Mouse (Mus musculus) liver, adult 2 months (tissue): ENCODE results near the gene Galt. TPM values are rescaled to one million over a fixed set of nuclear protein-coding genes. Genes with fewer than 3 reads are reported as not detected.
A peak's percentile ranks its signal among the peaks of the same experiment; 100 is the strongest.

Experiments used
- DNase-seq: peaks from one replicate; pipeline ENCODE4 v3.0.0-alpha.2; 2011; ENCODE audit warnings: low read depth, low spot score; ENCODE audit errors: extremely low read depth
- H3K27ac ChIP-seq: fragments of 200-500 bp; replicated peaks from 2 replicates; pipeline ENCODE4 v1.5.1; 2012; ENCODE audit warnings: low read depth, mild to moderate bottlenecking, control low read depth, inconsistent platforms, low read length; ENCODE audit not compliant: insufficient read depth
- H3K27me3 ChIP-seq: fragments of 200-500 bp; 2 replicates; pipeline ENCODE4 v1.6.1; 2012; ENCODE audit warnings: mild to moderate bottlenecking, moderate library complexity, low read length, inconsistent platforms; ENCODE audit not compliant: control insufficient read depth, insufficient read depth
- H3K36me3 ChIP-seq: fragments of 200-500 bp; 2 replicates; pipeline ENCODE4 v1.6.1; 2012; ENCODE audit warnings: low read length, inconsistent platforms; ENCODE audit not compliant: control insufficient read depth, insufficient read depth
- H3K4me1 ChIP-seq: fragments of 200-500 bp; 2 replicates; pipeline ENCODE4 v1.6.1; 2011; ENCODE audit warnings: low read length; ENCODE audit not compliant: control insufficient read depth, insufficient read depth
- H3K4me3 ChIP-seq: fragments of 200-500 bp; 2 replicates; pipeline ENCODE4 v1.5.1; 2011; ENCODE audit warnings: low read depth, mild to moderate bottlenecking, control low read depth, low read length, moderate library complexity; ENCODE audit not compliant: insufficient read depth
- H3K79me2 ChIP-seq: fragments of 200-500 bp; 2 replicates; pipeline ENCODE4 v1.6.1; 2012; ENCODE audit warnings: inconsistent platforms, mild to moderate bottlenecking, low read length, moderate library complexity; ENCODE audit not compliant: control insufficient read depth, insufficient read depth
- H3K9ac ChIP-seq: fragments of 200-500 bp; 2 replicates; pipeline ENCODE4 v1.6.1; 2012; ENCODE audit warnings: low read depth, mild to moderate bottlenecking, control low read depth, inconsistent platforms, low read length
- CTCF ChIP-seq: fragments of 200-500 bp; IDR thresholded peaks from 2 replicates; pipeline ENCODE4 v1.5.1; 2011; ENCODE audit warnings: low read depth, low read length, control low read depth
- POLR2A ChIP-seq: fragments of 200-500 bp; IDR thresholded peaks from 2 replicates; pipeline ENCODE4 v1.6.1; 2011; ENCODE audit warnings: low read length, control low read depth; ENCODE audit not compliant: insufficient read depth; ENCODE audit errors: extremely low read depth
- WGBS: fragments of 180-500 bp; shearing (Covaris S2); methylation state at CpG from one replicate; pipeline ENCODE4 v1.1.7; 2018; 5-methylcytosine and 5-hydroxymethylcytosine counted together
- polyA plus RNA-seq: library from polyadenylated mRNA; depleted of rRNA; stranded (reverse); fragments of >200 nt; gene quantifications from 2 replicates; pipeline ENCODE4 v1.2.3, GENCODE M21; 2012; rRNA removed
- total RNA-seq: library from RNA; depleted of rRNA; stranded (reverse); fragments of >200 nt; gene quantifications from 2 replicates; pipeline ENCODE4 v1.2.3, GENCODE M21; 2014; rRNA removed

The Galt gene
- 52.4 and 57.9 TPM in 2 replicates for total RNA-seq
- polyA plus RNA-seq = 204 and 217 TPM in 2 replicates

GRCm38 (mm10) chr4:41754797-41755337 is at the start of gene Galt:
Gene Galt (plus strand): TSS chr4:41755228.
- WGBS = 12% methylated on average over 14 of the region's 14 CpGs
- no peaks in the 10 kb centered on the region for H3K27me3 ChIP-seq
- TF ChIP-seq POLR2A (no peak), CTCF (no peak)
- H3K27ac ChIP-seq = peak within 1 kb of the TSS; percentile 92
- H3K4me1 ChIP-seq = peaks cover 31% of the 10 kb centered on the region
- peak within 1 kb of the TSS; percentile 77 for H3K4me3 ChIP-seq
- peak; percentile 84 for DNase-seq
- H3K9ac ChIP-seq = peak within 1 kb of the TSS; percentile 90
- peaks cover 6% of the 10 kb centered on the region; the same call in 1 of the 2 replicates for H3K79me2 ChIP-seq
- H3K36me3 ChIP-seq = no peaks in the 10 kb centered on the region; the same call in 1 of the 2 replicates

- H3K9ac ChIP-seq = no peak overlapping the region
- no peak for DNase-seq
- no peaks in the 10 kb centered on the region for H3K36me3 ChIP-seq
- H3K4me1 ChIP-seq = no peaks in the 10 kb centered on the region
- WGBS = 63% methylated on average over 19 of the region's 19 CpGs
- no peaks in the 10 kb centered on the region for H3K79me2 ChIP-seq
- TF ChIP-seq CTCF = no peak
- no peak for TF ChIP-seq POLR2A
- H3K27ac ChIP-seq = no peak overlapping the region
- no peaks in the 10 kb centered on the region for H3K27me3 ChIP-seq
- H3K4me3 ChIP-seq = no peak overlapping the region
Measured at GRCm38 (mm10) chr4:41705922-41706754, 48.9 kb upstream of the Galt start.

GRCm38 (mm10) chr4:41707011-41707535 is 48.0 kb upstream of the Galt start:
- WGBS = 12% methylated on average over 13 of the region's 13 CpGs
- H3K27me3 ChIP-seq = no peaks in the 10 kb centered on the region
- H3K4me3 ChIP-seq = no peak overlapping the region

GRCm38 (mm10) chr4:41708192-41708745 is 46.8 kb upstream of the Galt start:
- H3K27ac ChIP-seq = no peak overlapping the region

More at GRCm38 (mm10) chr4:41707011-41707535, 48.0 kb upstream of the Galt start:
- H3K36me3 ChIP-seq = no peaks in the 10 kb centered on the region
- DNase-seq = peak; percentile 36
- no peaks in the 10 kb centered on the region for H3K79me2 ChIP-seq
- H3K9ac ChIP-seq = no peak overlapping the region
- peaks cover 4% of the 10 kb centered on the region; the same call in 1 of the 2 replicates for H3K4me1 ChIP-seq
- peak; percentile 72 for TF ChIP-seq CTCF
- no peak for TF ChIP-seq POLR2A
- H3K27ac ChIP-seq = no peak overlapping the region

GRCm38 (mm10) chr4:41710229-41710628 is 44.8 kb upstream of the Galt start:
- Histone ChIP-seq H3K27me3 (no peaks in the 10 kb centered on the region), H3K36me3 (no peaks in the 10 kb centered on the region), H3K79me2 (peaks cover 2% of the 10 kb centered on the region; the same call in 1 of the 2 replicates), H3K27ac (no peak overlapping the region), H3K4me3 (no peak overlapping the region), H3K9ac (no peak overlapping the region), H3K4me1 (peaks cover 10% of the 10 kb centered on the region)
- 59% methylated on average over 4 of the region's 4 CpGs for WGBS
- no peak for DNase-seq
- TF ChIP-seq POLR2A (no peak), CTCF (0 out of 2 replicates have a peak, but pooled peaks have one; percentile 15)

More at GRCm38 (mm10) chr4:41708192-41708745, 46.8 kb upstream of the Galt start:
- peak; percentile 44 for DNase-seq
- TF ChIP-seq POLR2A = no peak
- TF ChIP-seq CTCF = no peak
- 37% methylated on average over 8 of the region's 8 CpGs for WGBS
- H3K79me2 ChIP-seq = peaks cover 2% of the 10 kb centered on the region; the same call in 1 of the 2 replicates
- H3K27me3 ChIP-seq = no peaks in the 10 kb centered on the region
- no peaks in the 10 kb centered on the region for H3K36me3 ChIP-seq
- peaks cover 10% of the 10 kb centered on the region for H3K4me1 ChIP-seq
- H3K4me3 ChIP-seq = no peak overlapping the region
- no peak overlapping the region for H3K9ac ChIP-seq
